Mouse (Mus musculus) sigmoid colon, adult 10 weeks (tissue): ENCODE data around the gene Dnali1. TPM values are rescaled to one million over a fixed set of nuclear protein-coding genes. Genes with fewer than 3 reads are reported as not detected.

Experiments used
- polyA plus RNA-seq: library from polyadenylated mRNA; stranded (reverse); fragments of 350-450 nt; fragmentation: Illumina TruSeq; extraction: RNeasy Lipid Tissue Mini Kit (QIAGEN cat#74804); gene quantifications from one replicate; pipeline ENCODE4 v1.2.3, GENCODE M21; 2014; ENCODE audit warnings: low read depth, low replicate concordance

The Dnali1 gene
- polyA plus RNA-seq = not detected

DNA sequence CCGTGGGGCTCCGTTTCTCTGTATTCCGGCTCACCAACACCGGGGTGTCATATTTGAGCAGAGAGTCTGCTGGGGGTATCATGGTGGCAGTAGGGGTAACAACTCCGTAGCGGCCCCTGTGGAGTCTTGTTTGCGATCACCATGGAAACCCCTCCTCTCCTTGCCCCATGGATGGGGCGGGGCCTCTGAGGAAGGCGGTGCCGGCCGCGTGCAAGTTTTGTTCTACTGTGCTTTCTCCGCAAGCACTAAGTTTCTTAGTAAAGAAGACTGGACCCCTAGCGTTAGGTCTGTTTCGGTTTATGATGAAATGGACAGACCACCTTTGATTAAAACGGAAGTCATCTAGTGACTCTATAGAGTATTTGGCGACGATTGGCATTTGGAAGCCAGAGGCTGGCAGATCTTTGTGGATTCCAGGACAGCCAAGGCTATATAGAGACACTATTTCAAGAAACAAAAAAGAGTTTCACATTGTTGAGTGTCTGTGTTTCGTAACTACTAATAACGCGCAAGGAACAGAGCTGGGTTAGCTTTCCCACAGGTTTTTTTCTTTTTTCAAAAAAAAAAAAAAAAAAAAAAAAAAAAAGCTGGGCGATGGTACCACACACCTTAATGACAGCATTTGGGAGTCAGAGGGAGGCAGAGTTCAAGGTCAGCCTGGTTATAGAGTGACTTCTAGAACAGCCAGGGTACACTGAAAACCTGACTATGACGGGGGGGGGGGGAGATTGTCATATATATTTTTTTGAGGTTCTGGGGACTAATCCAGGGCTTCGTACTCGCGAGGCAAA, at the start of gene Dnali1:
TSS of gene Dnali1 (minus strand) at position 187 of the 791 bp plus-strand sequence.

DNA sequence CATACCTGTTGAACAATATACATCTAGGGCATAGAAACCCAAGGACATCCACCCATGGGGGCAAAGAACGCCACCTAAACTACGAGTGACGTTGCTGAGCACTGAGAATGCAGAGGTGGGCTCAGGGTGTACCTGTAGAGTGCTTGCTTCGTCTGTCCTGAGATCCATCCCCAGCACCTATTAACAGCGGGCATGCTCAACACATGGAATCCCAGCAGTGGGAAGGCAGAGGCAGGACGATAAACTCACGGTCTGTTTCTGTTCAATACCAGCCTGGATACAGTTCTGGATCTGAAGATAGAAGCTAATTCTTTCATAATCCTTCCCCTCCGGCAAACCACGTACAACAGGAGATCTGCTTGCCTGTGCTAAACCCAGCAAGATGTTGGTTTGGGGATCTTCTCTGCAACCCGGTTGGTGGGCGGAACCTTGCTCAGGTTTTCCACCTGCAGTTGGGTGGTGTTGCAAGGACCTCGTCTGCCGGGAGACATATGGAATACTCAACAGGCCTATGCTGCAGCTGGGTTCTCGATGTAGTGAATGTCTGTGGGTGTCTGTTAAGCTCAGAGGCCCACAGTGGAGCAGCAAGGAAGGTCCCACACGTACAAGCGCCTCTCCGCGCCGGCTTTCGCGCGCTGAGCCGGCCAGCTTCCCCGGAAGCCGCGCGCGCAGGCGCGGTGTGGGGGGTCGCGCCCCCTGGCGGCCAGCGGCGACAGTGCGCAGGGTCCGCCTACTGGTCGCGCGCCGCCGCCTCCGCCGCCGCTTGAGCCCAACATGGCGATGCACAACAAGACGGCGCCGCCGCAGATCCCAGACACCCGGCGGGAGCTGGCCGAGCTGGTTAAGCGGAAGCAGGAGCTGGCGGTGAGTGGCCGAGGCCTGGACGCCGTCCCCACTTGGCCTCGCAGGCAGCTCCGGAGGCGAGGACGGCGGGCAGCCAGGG, 19.2 kb upstream of the Dnali1 start, which contains the start of gene Meaf6:
TSS of gene Meaf6 (plus strand) at position 732 of the 943 bp plus-strand sequence.

DNA sequence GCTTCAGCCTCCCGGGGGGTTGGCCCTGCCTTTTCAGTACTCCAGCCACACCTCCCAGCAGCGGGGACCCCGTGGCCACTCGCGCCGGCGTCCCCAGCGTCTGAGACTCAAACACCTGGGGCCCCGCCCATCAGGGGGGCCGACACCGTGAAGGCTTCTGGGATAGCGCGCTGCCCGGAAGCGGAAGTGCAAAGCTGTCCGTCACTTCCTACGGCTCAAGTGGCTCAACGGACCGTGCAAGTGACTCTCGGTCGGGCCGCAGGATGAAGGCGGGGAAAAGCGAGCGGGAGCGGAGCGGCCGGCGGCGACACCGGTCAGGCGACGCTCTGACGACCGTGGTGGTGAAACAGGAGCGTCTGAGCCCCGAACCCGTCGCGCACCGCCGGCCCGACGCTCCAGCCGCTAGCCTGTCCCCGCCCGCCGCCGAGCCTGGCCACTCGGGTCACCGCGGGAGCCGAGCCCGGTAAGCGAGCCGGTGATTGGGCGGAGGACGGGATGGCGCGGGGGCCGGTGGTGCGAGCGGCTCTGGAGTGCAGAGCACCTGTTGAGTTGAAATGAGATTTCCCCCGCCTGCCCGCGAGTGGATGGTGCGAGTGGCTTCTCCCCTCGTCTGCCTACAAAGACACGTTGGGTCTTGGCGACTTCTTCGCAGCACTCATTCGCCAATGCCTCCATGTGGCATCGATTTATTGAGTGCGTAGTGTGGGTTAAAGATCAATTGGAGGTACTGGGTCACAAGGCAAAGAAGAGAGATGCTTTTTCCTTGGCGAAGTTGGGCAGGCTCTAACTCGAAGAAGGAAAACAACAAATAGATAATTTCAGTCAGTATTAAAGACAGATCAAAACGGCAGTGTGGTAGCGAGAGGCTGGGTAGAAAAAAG, 1.2 kb upstream of the Dnali1 start, which contains the start of gene Snip1:
TSS of gene Snip1 (plus strand) at position 183 of the 881 bp plus-strand sequence.

DNA sequence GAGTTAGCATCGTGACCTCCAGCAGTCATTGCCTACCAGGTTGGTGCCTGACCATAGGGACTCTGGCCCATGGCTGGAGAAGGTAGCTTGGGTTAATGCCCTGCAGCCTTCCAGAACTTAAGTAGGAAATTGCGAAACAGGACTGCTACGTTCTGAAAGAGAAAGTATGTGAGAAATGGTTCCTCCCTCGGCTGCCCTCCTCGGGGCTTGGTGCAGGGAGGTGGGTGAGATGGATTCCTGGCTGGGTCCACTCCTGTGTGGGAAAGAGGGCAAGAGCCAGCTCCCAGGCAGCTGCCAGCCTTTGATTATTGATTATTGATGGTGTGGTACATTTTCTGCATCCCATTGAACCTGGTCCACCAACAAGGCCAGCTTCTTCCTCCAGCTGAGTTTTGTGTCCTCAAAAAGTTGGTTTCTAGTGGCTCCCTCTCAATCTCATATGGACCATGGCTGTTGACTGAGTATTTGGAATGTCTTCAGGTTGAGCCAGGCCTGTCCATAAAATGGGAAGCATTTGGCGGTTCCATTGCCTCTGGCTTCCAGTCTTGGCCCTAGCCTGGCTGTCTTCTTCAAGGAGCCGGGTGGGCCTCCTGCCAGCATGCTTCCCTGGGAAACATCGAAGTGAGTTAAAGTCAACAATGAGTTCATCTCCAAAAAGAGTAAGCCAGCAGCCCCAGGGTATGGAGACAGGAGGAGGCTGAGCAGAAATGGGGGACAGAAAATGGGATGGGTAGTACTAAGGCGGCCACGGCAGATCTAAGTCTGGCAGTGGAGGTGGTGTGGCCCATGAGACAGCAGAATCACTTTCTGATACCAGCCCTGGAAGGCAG, 49.5 kb downstream of the Dnali1 start, which contains the start of gene Gnl2:
TSS of gene Gnl2 (plus strand) at position 780 of the 830 bp plus-strand sequence.

Other genes with a start within 250 kb of the Dnali1 start
- 21.5 TPM for gene Yrdc, start 215.0 kb downstream of the Dnali1 start, polyA plus RNA-seq
- gene 1110065P20Rik, start 214.5 kb downstream of the Dnali1 start, polyA plus RNA-seq = 1.2 TPM
- 0.25 TPM for gene Maneal, start 203.5 kb downstream of the Dnali1 start, polyA plus RNA-seq
- gene Epha10, start 184.8 kb downstream of the Dnali1 start, polyA plus RNA-seq = not detected
- 7.7 TPM for gene 9930104L06Rik, start 128.7 kb downstream of the Dnali1 start, polyA plus RNA-seq
- 26.0 TPM for gene Cdca8, start 126.4 kb downstream of the Dnali1 start, polyA plus RNA-seq
- gene Rspo1, start 79.3 kb downstream of the Dnali1 start, polyA plus RNA-seq = 0.22 TPM
- 51.8 TPM for gene Gnl2, start 49.1 kb downstream of the Dnali1 start, polyA plus RNA-seq
- 14.0 TPM for gene Snip1, start 969 bp upstream of the Dnali1 start, polyA plus RNA-seq
- 36.0 TPM for gene Meaf6, start 19.4 kb upstream of the Dnali1 start, polyA plus RNA-seq
- gene Zc3h12a, start 62.1 kb upstream of the Dnali1 start, polyA plus RNA-seq = 0.41 TPM